Mouse (Mus musculus) adrenal gland, postnatal 14 days (tissue): Measurements from ENCODE around the gene Npas4. TPM values are rescaled to one million over a fixed set of nuclear protein-coding genes. Genes with fewer than 3 reads are reported as not detected.
"Not testable (repeated sequence)": the region's sequence is repeated elsewhere in the genome, so short reads cannot be mapped to it uniquely, and the experiment has no call there.

Experiments used
- DNase-seq: peaks from one replicate; pipeline ENCODE4 v3.0.0; 2021; ENCODE audit warnings: mixed read lengths
- total RNA-seq: library from RNA; stranded (reverse); gene quantifications from 2 replicates; pipeline ENCODE4 v1.2.3, GENCODE M21; 2021

Npas4 gene
- total RNA-seq, 1 experiment from 2014 or later: 0.26 TPM

DNA sequence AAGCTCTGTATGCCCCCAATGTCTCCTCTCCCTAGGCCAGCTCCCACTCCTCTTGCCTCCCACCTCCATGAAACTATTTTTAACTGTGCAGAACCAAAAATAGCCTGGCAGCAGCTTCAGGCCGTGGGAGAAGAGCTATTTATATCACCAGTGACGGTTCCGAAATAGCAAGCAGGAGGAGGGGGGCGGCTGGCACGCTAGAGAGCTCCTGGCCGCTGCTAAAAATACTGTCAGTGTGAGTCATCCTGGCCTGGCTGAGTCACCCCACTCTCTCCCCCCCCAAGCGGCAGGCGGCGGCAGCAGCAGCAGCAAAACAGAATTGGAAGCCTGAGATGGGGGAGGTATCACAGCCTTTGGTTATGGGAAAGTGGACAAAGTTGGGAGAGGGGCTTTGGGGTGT lies 2.8 kb upstream of the Npas4 start:
- peak; percentile 91 for DNase-seq

DNA sequence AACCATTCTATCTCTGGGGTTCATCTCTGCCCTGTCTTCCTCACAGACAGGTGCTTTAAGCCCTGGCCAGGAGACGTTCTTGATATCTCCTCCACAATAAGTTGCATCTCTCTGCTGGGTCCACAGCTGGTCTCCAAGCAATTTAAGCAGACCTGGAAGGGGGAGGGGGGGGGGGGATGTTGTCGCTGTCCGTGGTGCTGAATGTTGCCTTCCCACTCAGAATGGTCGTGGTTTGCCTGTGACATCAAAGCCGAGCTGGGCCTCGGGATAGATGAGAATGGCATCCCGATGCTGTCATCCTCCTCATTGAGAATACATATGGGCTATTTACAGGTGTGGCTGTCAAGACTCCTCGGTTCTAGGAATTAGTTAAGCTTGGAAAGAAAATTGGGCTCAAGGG lies 2.3 kb upstream of the Npas4 start:
- no peak for DNase-seq

DNA sequence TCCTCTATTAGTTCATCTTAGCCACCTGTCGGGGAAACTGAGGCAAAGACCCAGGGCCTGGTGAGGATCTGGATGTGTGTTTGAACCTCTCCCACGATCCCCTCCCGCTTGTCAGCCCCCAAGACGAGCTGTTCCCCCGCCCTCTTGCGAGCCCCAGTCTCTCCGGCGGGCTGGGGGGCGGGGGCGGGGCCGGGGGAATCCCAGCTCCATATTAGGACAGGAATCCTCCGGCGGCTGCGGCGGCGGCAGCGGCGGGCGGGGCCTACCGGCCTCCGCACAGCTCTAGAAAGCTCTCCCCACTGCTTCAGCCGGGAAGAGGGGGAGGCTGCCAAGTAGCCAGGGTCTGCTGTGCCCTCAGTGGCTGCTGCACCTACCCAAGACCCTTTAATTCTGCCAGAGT lies 600 bp upstream of the Npas4 start:
- no peak for DNase-seq

DNA sequence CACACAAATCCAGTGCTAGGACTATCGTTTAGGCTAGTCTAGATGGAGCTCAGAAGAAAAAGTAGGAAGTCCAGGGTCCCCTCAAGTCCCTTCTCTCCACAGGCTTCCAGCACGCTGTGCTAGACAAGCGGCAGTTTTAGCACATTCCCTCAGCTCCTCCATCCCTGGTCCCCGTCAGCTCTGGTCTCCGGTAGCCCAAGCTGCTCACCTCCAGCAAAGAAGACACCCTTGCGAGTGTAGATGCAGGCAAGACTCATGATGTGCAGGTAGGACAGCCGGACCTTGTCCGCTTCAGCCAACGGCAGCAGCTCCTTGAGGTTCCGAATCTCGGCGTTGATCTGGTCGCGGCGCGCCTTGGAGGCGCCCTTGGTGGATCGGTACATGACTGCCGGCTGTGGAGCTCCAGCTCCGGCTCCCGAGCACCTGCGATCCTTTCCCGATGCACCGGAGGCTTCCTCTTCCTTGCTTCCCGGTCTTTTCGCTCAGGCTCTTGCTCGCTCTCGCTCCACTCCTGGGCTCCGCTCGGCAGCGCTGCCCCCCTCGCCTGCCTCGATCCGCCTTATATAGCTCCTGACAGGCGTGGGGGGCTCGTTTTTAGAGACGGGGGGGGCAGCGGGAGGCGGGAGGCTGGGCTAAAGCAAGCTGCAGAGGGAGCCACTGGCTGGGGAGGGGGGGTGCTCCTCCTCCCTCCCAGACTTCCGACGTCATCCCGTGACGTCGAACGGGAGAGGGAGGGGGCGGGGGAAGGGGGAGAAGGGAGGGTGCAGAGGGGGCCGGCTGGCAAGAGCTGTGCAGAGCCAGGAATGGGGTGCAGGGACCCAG lies 471 bp downstream of the Npas4 start:
- DNase-seq: no peak

GRCm38 (mm10) chr19:4989013-4989412 lies 1.1 kb downstream of the Npas4 start:
- DNase-seq: peak; percentile 96

GRCm38 (mm10) chr19:4981767-4982166 lies 8.3 kb downstream of the Npas4 start:
- DNase-seq: peak; percentile 49

- DNase-seq: no peak
Observed at GRCm38 (mm10) chr19:4968236-4968635, 21.9 kb downstream of the Npas4 start.

DNA sequence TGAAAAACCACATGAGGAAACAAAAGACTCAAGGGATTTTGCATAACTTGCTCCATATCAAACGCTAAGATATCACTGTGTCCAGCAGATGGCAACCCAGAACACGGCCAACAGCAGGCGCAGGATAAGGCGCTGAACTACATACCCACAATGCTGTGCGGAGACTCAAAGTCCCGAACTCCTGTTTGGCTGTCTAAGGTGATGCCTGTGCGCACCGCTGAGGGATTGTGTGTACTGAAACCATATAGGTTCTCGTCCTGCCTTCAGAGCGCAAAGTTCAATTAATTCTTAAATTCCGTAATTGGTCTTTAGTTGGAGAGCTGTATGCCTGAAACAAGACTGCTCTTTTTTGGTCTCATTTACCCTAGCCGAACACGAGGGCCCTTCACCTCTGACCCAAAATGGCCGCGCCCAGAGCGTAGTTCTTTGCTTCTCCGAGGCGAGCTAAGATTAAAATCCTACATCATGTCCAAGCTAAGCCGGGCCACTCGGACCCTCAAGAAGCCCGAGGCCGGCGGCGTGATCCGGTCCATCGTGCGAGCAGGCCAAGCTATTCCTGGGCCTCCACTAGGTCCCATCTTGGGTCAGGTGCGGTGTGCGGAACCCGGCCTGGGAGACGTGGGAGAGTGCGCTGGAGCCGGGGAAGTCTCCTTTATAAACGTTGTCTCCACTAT lies 28.1 kb downstream of the Npas4 start, which contains the start of gene Mrpl11:
Mrpl11 (plus strand) TSS at position 220 of the 674 bp plus-strand sequence.
- DNase-seq: peak; percentile 92

GRCm38 (mm10) chr19:4948641-4949040 lies 41.5 kb downstream of the Npas4 start:
- not testable (repeated sequence) for DNase-seq

DNA sequence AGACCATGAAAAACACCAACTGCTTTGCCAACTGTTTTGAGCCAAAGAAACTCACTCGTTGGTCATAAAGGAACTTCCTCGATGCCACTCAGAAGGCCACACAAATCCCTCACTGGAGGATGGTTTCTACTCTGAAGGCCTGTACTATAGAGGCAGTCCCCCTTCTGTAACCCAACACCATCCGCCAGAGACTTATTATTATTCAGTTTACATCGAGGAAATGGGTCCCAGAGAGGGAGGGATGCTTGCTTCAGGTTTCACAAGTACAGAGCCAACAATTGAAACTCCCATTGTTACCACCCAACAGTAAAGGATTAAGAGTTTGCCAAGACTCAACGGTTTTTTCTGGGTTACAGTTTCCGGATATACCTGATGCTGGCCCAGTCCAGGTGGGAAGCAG lies 44.6 kb downstream of the Npas4 start:
- no peak for DNase-seq

DNA sequence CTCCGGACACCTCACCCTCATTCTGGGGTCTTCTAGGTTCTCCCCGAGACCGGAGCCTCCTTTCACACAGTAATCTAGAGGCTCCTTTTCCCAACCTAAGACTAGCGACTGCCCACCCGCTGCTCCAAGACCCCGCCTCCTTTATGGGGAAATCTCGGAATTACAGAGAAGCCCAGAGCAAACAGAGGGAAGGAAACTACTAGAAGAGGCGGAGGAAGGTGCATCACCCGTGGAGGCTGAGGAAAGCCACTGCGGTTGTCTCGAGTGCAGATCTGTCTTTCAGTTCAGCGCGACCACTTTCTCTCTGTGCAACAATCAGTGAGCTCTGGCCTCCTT lies 46.9 kb downstream of the Npas4 start:
- DNase-seq: no peak

DNA sequence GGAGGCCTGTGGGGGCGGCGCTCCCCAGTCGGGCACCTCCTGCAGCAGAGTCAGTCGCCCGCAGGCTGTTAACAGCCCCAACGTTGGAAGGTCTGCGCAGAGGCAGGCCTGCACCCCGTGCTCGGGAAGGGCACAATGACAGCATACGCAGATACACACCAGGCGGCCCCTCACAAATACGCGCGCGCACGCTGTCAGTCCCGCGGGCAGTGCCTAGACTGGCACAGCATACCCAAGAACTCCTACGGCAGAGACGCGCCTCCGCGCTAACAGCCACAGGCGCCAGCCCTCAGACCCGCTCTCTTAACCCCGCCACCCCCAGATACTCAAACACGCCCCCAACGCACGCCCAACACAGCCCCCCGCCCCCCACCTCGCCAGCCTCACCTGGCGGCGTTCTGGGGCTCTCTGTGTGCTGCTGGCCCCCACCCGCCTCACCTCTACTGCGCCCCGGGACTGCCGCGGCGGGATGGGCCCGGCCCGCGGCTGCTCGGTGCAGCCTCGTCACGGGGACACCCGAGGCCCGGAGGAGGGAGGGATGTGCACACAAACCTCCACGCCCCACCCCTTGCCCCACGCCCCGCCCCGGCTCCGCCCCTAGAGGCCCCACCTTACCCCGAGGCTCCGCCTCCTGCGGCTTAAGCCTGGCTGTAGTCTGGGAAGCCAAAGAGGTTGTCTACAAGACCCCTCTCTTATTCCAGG lies 47.4 kb downstream of the Npas4 start, which contains the start of gene Peli3:
Peli3 (minus strand) TSS at position 577 of the 702 bp plus-strand sequence.
- peak; percentile 94 for DNase-seq

DNA sequence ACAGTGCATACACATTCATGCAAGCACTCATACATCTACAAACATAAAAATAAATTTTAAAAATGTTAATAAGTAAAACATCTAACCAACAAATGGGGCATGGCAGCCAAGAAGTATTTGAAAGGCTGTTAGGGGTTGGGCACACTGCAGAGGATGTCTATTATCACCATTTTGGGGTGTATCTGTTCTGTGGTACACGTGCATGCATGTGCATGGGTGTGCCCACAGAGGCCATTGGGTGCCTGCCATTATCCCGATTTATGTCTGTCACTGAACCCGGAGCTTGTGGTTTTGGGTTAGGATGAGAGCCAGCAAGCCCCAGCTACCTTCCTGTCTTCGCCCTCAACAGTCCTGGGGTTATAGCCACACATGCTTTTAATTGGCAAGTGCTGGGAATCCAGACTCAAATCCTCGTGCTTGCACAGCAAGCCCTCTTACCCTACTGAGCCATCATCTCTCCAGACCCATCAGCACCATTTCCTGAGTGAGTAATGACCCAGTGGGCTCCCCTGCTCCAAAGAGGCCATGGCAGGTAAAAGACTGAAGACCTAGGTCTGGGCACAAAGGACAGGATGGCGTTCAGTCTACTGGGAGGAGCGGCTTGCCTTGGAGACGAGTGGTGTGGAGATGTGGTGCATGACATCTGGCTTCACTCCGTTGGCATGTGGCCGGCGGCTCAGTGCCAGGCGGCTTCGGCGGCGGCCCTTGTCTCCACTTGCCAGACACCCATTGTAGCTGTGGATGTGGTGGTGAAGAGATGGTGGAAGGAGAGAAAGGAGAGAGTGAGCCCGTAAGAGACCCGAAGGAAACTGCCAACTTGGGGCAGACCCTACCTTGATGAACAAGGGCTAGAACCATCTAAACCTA lies 52.4 kb downstream of the Npas4 start:
- no peak for DNase-seq

DNA sequence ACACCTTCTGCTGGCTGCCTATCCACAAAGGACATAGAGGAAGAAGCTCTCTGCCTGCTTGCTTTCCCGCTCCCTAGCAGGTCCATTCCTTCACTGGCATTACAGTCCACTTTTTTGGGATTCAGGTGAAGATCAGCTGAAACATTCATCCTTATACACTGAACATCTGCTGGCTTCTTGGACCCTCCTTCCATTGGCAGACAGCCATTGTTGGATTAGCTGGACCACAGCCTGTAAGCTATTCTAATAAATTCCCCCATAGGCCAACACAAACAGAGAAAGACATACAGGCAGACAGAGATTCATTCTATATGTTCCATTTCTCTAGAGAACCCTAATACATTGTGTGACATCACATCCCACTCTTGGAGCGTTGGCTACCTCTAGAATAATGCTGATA lies 53.2 kb downstream of the Npas4 start:
- no peak for DNase-seq

Other genes with a start within 250 kb of the Npas4 start
- 13.1 and 15.2 TPM in 2 replicates for gene Rbm4b, start 233.8 kb downstream of the Npas4 start, total RNA-seq
- gene Rbm4, start 196.4 kb downstream of the Npas4 start, total RNA-seq: 57.2 and 60.3 TPM in 2 replicates
- 23.1 and 30.8 TPM in 2 replicates for gene Gm21992, start 178.7 kb downstream of the Npas4 start, total RNA-seq
- gene Rbm14, start 178.7 kb downstream of the Npas4 start, total RNA-seq: 43.5 and 45.4 TPM in 2 replicates
- 107 and 116 TPM in 2 replicates for gene Ccs, start 151.0 kb downstream of the Npas4 start, total RNA-seq
- gene Ccdc87, start 150.9 kb downstream of the Npas4 start, total RNA-seq: 0.19 TPM in 2 replicates
- gene Ctsf, start 135.2 kb downstream of the Npas4 start, total RNA-seq: 261 and 277 TPM in 2 replicates
- 0.67 and 1.4 TPM in 2 replicates for gene Actn3, start 112.4 kb downstream of the Npas4 start, total RNA-seq
- gene Zdhhc24, start 111.6 kb downstream of the Npas4 start, total RNA-seq: 15.1 and 17.2 TPM in 2 replicates
- gene Bbs1, start 83.7 kb downstream of the Npas4 start, total RNA-seq: 10.3 and 11.0 TPM in 2 replicates
- 69.2 and 87.7 TPM in 2 replicates for gene Dpp3, start 62.0 kb downstream of the Npas4 start, total RNA-seq
- 5.3 and 5.6 TPM in 2 replicates for gene Peli3, start 47.2 kb downstream of the Npas4 start, total RNA-seq
- gene Mrpl11, start 28.2 kb downstream of the Npas4 start, total RNA-seq: 68.2 and 70.3 TPM in 2 replicates
- 2.3 and 4.4 TPM in 2 replicates for gene Slc29a2, start 33.5 kb upstream of the Npas4 start, total RNA-seq
- 28.2 and 29.4 TPM in 2 replicates for gene B4gat1, start 48.5 kb upstream of the Npas4 start, total RNA-seq
- gene AC124502.3, start 48.6 kb upstream of the Npas4 start, total RNA-seq: 0.56 and 1.5 TPM in 2 replicates
- 23.9 and 26.3 TPM in 2 replicates for gene Brms1, start 51.0 kb upstream of the Npas4 start, total RNA-seq
- gene Rin1, start 60.2 kb upstream of the Npas4 start, total RNA-seq: 3.0 and 3.9 TPM in 2 replicates
- gene Cd248, start 77.8 kb upstream of the Npas4 start, total RNA-seq: 17.3 and 21.0 TPM in 2 replicates
- 2.0 and 2.5 TPM in 2 replicates for gene Tmem151a, start 95.2 kb upstream of the Npas4 start, total RNA-seq
- gene Yif1a, start 98.2 kb upstream of the Npas4 start, total RNA-seq: 80.4 and 84.7 TPM in 2 replicates
- 3.1 and 3.9 TPM in 2 replicates for gene Cnih2, start 108.2 kb upstream of the Npas4 start, total RNA-seq
- 166 and 167 TPM in 2 replicates for gene Rab1b, start 116.8 kb upstream of the Npas4 start, total RNA-seq
- 34.9 and 37.7 TPM in 2 replicates for gene Klc2, start 128.2 kb upstream of the Npas4 start, total RNA-seq